Mouse (Mus musculus): ENCODE data around the gene Tgfb2. TPM values are rescaled to one million over a fixed set of nuclear protein-coding genes. Genes with fewer than 3 reads are reported as not detected.

Gene Tgfb2
- polyA plus RNA-seq, 1 experiment from 2014 or later = 45.0 TPM

DNA sequence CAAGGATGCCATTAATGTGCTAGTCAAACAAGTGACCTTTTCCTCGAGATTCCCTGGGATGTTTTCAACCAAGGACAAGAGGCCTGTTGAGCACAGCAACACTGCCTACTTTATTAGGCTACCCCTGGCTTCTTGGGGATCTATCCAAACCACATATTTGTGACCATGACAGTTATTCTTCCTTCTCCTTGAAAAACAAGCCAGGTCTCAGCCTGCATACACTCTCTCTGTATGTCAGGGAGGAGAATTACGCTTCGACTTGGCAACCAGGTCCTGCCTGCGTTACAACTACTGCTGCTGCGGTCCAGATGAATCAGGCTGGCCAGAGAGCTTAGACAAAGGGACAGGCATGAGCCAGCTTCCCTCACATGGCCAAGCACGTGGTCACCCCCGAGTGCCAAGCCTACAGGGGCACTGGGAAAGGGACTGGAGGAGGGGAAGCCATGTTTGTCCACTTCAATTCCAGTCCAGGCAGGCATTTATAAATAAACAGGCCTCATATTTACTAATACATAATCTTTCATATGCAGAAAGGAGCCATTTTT is 78.3 kb downstream of the Tgfb2 start:
- 85% methylated on average over 7 of the region's 7 CpGs for WGBS
- H3K36me3 ChIP-seq (ENCODE audit: control insufficient read depth, insufficient read depth, low read length) = no peaks in the 10 kb centered on the region
- DNase-seq (ENCODE audit: low spot score) = no peak

DNA sequence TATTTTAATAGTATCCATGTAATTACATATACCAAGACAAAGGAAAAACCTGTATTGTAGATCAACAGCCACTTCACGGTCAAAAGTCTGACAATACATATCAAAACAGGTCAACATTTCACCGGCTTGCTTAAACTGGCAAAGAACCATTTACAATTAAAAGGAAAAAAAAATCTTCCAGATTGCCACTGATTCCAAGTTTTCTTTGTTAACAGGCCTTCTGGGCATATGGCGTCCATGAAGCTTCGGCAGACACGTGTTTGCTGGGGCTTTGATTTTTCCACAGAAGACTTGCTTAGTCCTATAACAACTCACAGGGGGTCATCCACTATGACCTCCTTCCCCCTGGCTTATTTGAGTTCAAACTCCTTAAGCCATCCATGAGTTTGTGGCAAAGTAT is 81.3 kb downstream of the Tgfb2 start:
- DNase-seq (ENCODE audit: low spot score) (peak; percentile 40), ATAC-seq (ENCODE audit: insufficient number of reproducible peaks, low FRiP score, low TSS enrichment, low read depth) (no peak)
- H3K4me3 ChIP-seq (ENCODE audit: low read depth, low read length) = no peak overlapping the region
- no peaks in the 10 kb centered on the region for H3K27me3 ChIP-seq (ENCODE audit: control insufficient read depth, insufficient read depth, low read length)
- H3K9ac ChIP-seq (ENCODE audit: low read length) = no peak overlapping the region
- H3K27ac ChIP-seq (replicated peaks; ENCODE audit: low read depth, low read length) = no peak overlapping the region
- no peaks in the 10 kb centered on the region for H3K4me1 ChIP-seq (ENCODE audit: control insufficient read depth, insufficient read depth, low read length)
- H3K36me3 ChIP-seq (ENCODE audit: control insufficient read depth, insufficient read depth, low read length) = no peaks in the 10 kb centered on the region
- H3K9me3 ChIP-seq (ENCODE audit: control insufficient read depth, low read length) = no peaks in the 10 kb centered on the region
- 49% methylated on average over 5 of the region's 5 CpGs for WGBS
- no peak overlapping the region for H3K4me2 ChIP-seq (ENCODE audit: low read depth, severe bottlenecking)

More for the DNA sequence above, 78.3 kb downstream of the Tgfb2 start:
- Histone ChIP-seq H3K4me3 (ENCODE audit: low read depth, low read length) (no peak overlapping the region), H3K27ac (replicated peaks; ENCODE audit: low read depth, low read length) (no peak overlapping the region), H3K9ac (ENCODE audit: low read length) (no peak overlapping the region), H3K4me1 (ENCODE audit: control insufficient read depth, insufficient read depth, low read length) (no peaks in the 10 kb centered on the region), H3K9me3 (ENCODE audit: control insufficient read depth, low read length) (no peaks in the 10 kb centered on the region), H3K4me2 (ENCODE audit: low read depth, severe bottlenecking) (no peak overlapping the region), H3K27me3 (ENCODE audit: control insufficient read depth, insufficient read depth, low read length) (no peaks in the 10 kb centered on the region)
- no peak for ATAC-seq (ENCODE audit: insufficient number of reproducible peaks, low FRiP score, low TSS enrichment, low read depth)

DNA sequence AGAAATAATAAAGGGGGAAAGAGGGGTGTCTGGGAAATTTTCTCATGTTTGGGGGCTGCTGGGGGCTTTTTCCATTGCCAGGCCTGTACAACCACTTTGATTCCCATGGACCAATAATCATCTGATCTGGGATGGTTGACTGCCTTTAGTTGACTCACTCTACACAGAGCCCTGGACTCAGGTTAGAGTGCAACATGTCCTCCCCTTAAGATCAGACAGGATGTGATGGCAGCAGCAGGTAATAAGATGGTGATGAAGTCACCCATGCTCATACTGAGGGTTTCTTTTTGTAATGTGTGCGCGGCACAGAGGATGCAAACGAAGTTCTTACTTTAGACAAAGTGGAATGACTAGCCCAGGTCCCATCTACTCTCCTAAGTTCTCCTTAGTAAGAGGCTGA is 84.0 kb downstream of the Tgfb2 start:
- H3K36me3 ChIP-seq (ENCODE audit: control insufficient read depth, insufficient read depth, low read length) = no peaks in the 10 kb centered on the region
- H3K4me1 ChIP-seq (ENCODE audit: control insufficient read depth, insufficient read depth, low read length) = no peaks in the 10 kb centered on the region
- no peak for DNase-seq (ENCODE audit: low spot score)
- ATAC-seq (ENCODE audit: insufficient number of reproducible peaks, low FRiP score, low TSS enrichment, low read depth) = no peak
- H3K27ac ChIP-seq (replicated peaks; ENCODE audit: low read depth, low read length) = no peak overlapping the region
- no peaks in the 10 kb centered on the region for H3K27me3 ChIP-seq (ENCODE audit: control insufficient read depth, insufficient read depth, low read length)
- no peak overlapping the region for H3K4me3 ChIP-seq (ENCODE audit: low read depth, low read length)
- no peak overlapping the region for H3K9ac ChIP-seq (ENCODE audit: low read length)
- WGBS = 94% methylated on average over 3 of the region's 3 CpGs
- H3K4me2 ChIP-seq (ENCODE audit: low read depth, severe bottlenecking) = no peak overlapping the region
- H3K9me3 ChIP-seq (ENCODE audit: control insufficient read depth, low read length) = no peaks in the 10 kb centered on the region

- 83% methylated on average over 6 of the region's 6 CpGs for WGBS
- Histone ChIP-seq H3K27ac (replicated peaks; ENCODE audit: low read depth, low read length) (no peak overlapping the region), H3K9ac (ENCODE audit: low read length) (no peak overlapping the region), H3K4me2 (ENCODE audit: low read depth, severe bottlenecking) (no peak overlapping the region), H3K4me3 (ENCODE audit: low read depth, low read length) (no peak overlapping the region), H3K36me3 (ENCODE audit: control insufficient read depth, insufficient read depth, low read length) (no peaks in the 10 kb centered on the region), H3K9me3 (ENCODE audit: control insufficient read depth, low read length) (no peaks in the 10 kb centered on the region), H3K4me1 (ENCODE audit: control insufficient read depth, insufficient read depth, low read length) (no peaks in the 10 kb centered on the region), H3K27me3 (ENCODE audit: control insufficient read depth, insufficient read depth, low read length) (no peaks in the 10 kb centered on the region)
- DNase-seq (ENCODE audit: low spot score) = no peak
- ATAC-seq (ENCODE audit: insufficient number of reproducible peaks, low FRiP score, low TSS enrichment, low read depth) = no peak
Measured at GRCm38 (mm10) chr1:186618285-186618684, 87.5 kb downstream of the Tgfb2 start.

GRCm38 (mm10) chr1:186611371-186611770 is 94.4 kb downstream of the Tgfb2 start:
- WGBS = 57% methylated on average over 2 of the region's 2 CpGs
- H3K4me3 ChIP-seq (ENCODE audit: low read depth, low read length) = no peak overlapping the region
- no peaks in the 10 kb centered on the region for H3K27me3 ChIP-seq (ENCODE audit: control insufficient read depth, insufficient read depth, low read length)
- no peak overlapping the region for H3K27ac ChIP-seq (replicated peaks; ENCODE audit: low read depth, low read length)
- no peak for DNase-seq (ENCODE audit: low spot score)
- H3K36me3 ChIP-seq (ENCODE audit: control insufficient read depth, insufficient read depth, low read length) = no peaks in the 10 kb centered on the region
- H3K4me1 ChIP-seq (ENCODE audit: control insufficient read depth, insufficient read depth, low read length) = no peaks in the 10 kb centered on the region; the same call in 1 of the 2 replicates
- H3K4me2 ChIP-seq (ENCODE audit: low read depth, severe bottlenecking) = no peak overlapping the region
- ATAC-seq (ENCODE audit: insufficient number of reproducible peaks, low FRiP score, low TSS enrichment, low read depth) = no peak
- H3K9ac ChIP-seq (ENCODE audit: low read length) = no peak overlapping the region
- H3K9me3 ChIP-seq (ENCODE audit: control insufficient read depth, low read length) = no peaks in the 10 kb centered on the region

DNA sequence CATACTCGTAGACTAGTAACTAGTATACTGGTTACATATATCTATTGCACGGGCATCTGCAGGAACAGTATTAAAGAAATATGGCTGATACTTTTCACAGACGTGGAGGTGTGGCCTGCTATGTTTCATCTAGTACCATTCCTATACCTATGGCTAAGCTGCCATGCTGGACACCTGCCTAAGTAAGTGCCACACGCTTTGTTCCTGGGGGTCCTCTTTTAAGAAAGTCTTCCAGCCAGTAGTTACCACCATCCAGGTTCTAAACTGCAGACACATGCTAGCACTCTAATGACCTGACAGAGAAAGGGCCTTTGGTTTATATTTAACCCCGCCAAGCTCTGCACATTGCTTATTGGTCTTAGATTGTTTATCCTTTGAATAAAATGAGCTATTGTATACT is 95.3 kb downstream of the Tgfb2 start:
- Histone ChIP-seq H3K9ac (ENCODE audit: low read length) (no peak overlapping the region), H3K27me3 (ENCODE audit: control insufficient read depth, insufficient read depth, low read length) (no peaks in the 10 kb centered on the region), H3K4me1 (ENCODE audit: control insufficient read depth, insufficient read depth, low read length) (no peaks in the 10 kb centered on the region; the same call in 1 of the 2 replicates), H3K4me3 (ENCODE audit: low read depth, low read length) (no peak overlapping the region), H3K27ac (replicated peaks; ENCODE audit: low read depth, low read length) (no peak overlapping the region), H3K9me3 (ENCODE audit: control insufficient read depth, low read length) (no peaks in the 10 kb centered on the region), H3K4me2 (ENCODE audit: low read depth, severe bottlenecking) (no peak overlapping the region), H3K36me3 (ENCODE audit: control insufficient read depth, insufficient read depth, low read length) (no peaks in the 10 kb centered on the region)
- DNase-seq (ENCODE audit: low spot score) (no peak), ATAC-seq (ENCODE audit: insufficient number of reproducible peaks, low FRiP score, low TSS enrichment, low read depth) (no peak)
- WGBS = 89% methylated on average over 5 of the region's 5 CpGs

DNA sequence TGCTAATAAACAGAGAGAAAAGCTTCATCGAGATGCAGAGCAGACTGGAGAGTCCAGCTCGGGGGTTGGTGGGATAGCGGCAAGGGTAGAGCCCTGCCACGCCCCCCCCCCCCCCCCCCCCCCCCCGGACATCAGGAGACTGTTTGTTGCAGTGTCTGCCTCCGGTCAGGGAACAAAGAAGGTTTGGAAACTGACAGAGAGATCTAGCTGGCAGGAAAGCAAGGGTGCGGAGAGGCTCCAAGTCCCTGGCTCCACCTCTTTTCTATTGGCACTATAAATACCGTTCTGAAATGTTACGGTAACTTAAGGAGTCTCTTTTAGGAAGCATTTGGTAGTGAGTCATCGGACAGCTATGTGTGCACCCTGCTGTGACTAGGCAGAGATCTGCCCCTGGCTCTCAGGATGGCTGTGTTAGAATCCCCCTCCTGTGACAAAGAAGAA is 96.0 kb downstream of the Tgfb2 start:
- 40% methylated on average over 9 of the region's 10 CpGs for WGBS
- Histone ChIP-seq H3K4me1 (ENCODE audit: control insufficient read depth, insufficient read depth, low read length) (no peaks in the 10 kb centered on the region; the same call in 1 of the 2 replicates), H3K9me3 (ENCODE audit: control insufficient read depth, low read length) (no peaks in the 10 kb centered on the region), H3K27me3 (ENCODE audit: control insufficient read depth, insufficient read depth, low read length) (no peaks in the 10 kb centered on the region), H3K27ac (replicated peaks; ENCODE audit: low read depth, low read length) (no peak overlapping the region), H3K9ac (ENCODE audit: low read length) (no peak overlapping the region), H3K4me2 (ENCODE audit: low read depth, severe bottlenecking) (no peak overlapping the region), H3K4me3 (ENCODE audit: low read depth, low read length) (no peak overlapping the region), H3K36me3 (ENCODE audit: control insufficient read depth, insufficient read depth, low read length) (no peaks in the 10 kb centered on the region)
- ATAC-seq (ENCODE audit: insufficient number of reproducible peaks, low FRiP score, low TSS enrichment, low read depth) (no peak), DNase-seq (ENCODE audit: low spot score) (no peak)

- DNase-seq (ENCODE audit: low spot score) (no peak), ATAC-seq (ENCODE audit: insufficient number of reproducible peaks, low FRiP score, low TSS enrichment, low read depth) (no peak)
- no peaks in the 10 kb centered on the region for H3K27me3 ChIP-seq (ENCODE audit: control insufficient read depth, insufficient read depth, low read length)
- no peak overlapping the region for H3K27ac ChIP-seq (replicated peaks; ENCODE audit: low read depth, low read length)
- no peaks in the 10 kb centered on the region for H3K9me3 ChIP-seq (ENCODE audit: control insufficient read depth, low read length)
- H3K9ac ChIP-seq (ENCODE audit: low read length) = no peak overlapping the region
- H3K4me1 ChIP-seq (ENCODE audit: control insufficient read depth, insufficient read depth, low read length) = no peaks in the 10 kb centered on the region; the same call in 1 of the 2 replicates
- H3K4me2 ChIP-seq (ENCODE audit: low read depth, severe bottlenecking) = no peak overlapping the region
- no peak overlapping the region for H3K4me3 ChIP-seq (ENCODE audit: low read depth, low read length)
- no peaks in the 10 kb centered on the region for H3K36me3 ChIP-seq (ENCODE audit: control insufficient read depth, insufficient read depth, low read length)
- 86% methylated on average over 3 of the region's 3 CpGs for WGBS
Measured at GRCm38 (mm10) chr1:186608116-186608515, 97.7 kb downstream of the Tgfb2 start.

GRCm38 (mm10) chr1:186605635-186606034 is 100.2 kb downstream of the Tgfb2 start:
- no peaks in the 10 kb centered on the region for H3K27me3 ChIP-seq (ENCODE audit: control insufficient read depth, insufficient read depth, low read length)
- peaks cover 4% of the 10 kb centered on the region; the same call in 1 of the 2 replicates for H3K4me1 ChIP-seq (ENCODE audit: control insufficient read depth, insufficient read depth, low read length)
- no peak overlapping the region for H3K9ac ChIP-seq (ENCODE audit: low read length)
- no peak overlapping the region for H3K4me2 ChIP-seq (ENCODE audit: low read depth, severe bottlenecking)
- 68% methylated on average over 2 of the region's 2 CpGs for WGBS
- no peaks in the 10 kb centered on the region for H3K9me3 ChIP-seq (ENCODE audit: control insufficient read depth, low read length)
- ATAC-seq (ENCODE audit: insufficient number of reproducible peaks, low FRiP score, low TSS enrichment, low read depth) (no peak), DNase-seq (ENCODE audit: low spot score) (no peak)
- H3K36me3 ChIP-seq (ENCODE audit: control insufficient read depth, insufficient read depth, low read length) = no peaks in the 10 kb centered on the region
- no peak overlapping the region for H3K4me3 ChIP-seq (ENCODE audit: low read depth, low read length)
- no peak overlapping the region for H3K27ac ChIP-seq (replicated peaks; ENCODE audit: low read depth, low read length)
